Mouse (Mus musculus) cortical plate, adult 2 months (tissue): ENCODE results near the gene Olfr640. TPM values are rescaled to one million over a fixed set of nuclear protein-coding genes. Genes with fewer than 3 reads are reported as not detected.

ENCODE experiments used
- H3K27ac ChIP-seq: fragments of 200-500 bp; 2 replicates; pipeline ENCODE4 v1.5.1; 2012; ENCODE audit warnings: low read length, control low read depth, inconsistent platforms; ENCODE audit not compliant: insufficient read depth
- H3K4me1 ChIP-seq: fragments of 200-500 bp; 2 replicates; pipeline ENCODE4 v1.6.1; 2011; ENCODE audit warnings: low read length; ENCODE audit not compliant: control insufficient read depth, insufficient read depth
- H3K4me3 ChIP-seq: fragments of 200-500 bp; 2 replicates; pipeline ENCODE4 v1.5.1; 2011; ENCODE audit warnings: mild to moderate bottlenecking, low read length, control low read depth; ENCODE audit not compliant: insufficient read depth
- CTCF ChIP-seq: fragments of 200-500 bp; IDR thresholded peaks from 2 replicates; pipeline ENCODE4 v1.5.1; 2011; ENCODE audit warnings: mild to moderate bottlenecking, control low read depth, low read length; ENCODE audit not compliant: insufficient read depth; ENCODE audit errors: extremely low read depth
- POLR2A ChIP-seq: fragments of 200-500 bp; IDR thresholded peaks from 2 replicates; pipeline ENCODE4 v1.6.1; 2011; ENCODE audit warnings: mild to moderate bottlenecking, low read length, control low read depth; ENCODE audit not compliant: insufficient read depth; ENCODE audit errors: extremely low read depth
- polyA plus RNA-seq: library from polyadenylated mRNA; depleted of rRNA; stranded (reverse); fragments of >200 nt; gene quantifications from 2 replicates; pipeline ENCODE4 v1.2.3, GENCODE M21; 2012; rRNA removed

Olfr640 gene
- polyA plus RNA-seq: not detected in 2 replicates

GRCm38 (mm10) chr7:104025473-104025872, at the start of gene Olfr640:
Gene Olfr640, minus strand, starts transcription at chr7:104025573.
- no peak within 1 kb of the TSS for H3K27ac ChIP-seq
- H3K4me3 ChIP-seq: no peak within 1 kb of the TSS
- no peak for TF ChIP-seq CTCF
- no peak for TF ChIP-seq POLR2A
- no peaks in the 10 kb centered on the region for H3K4me1 ChIP-seq

- H3K4me3 ChIP-seq: no peak within 1 kb of the TSS
- no peak for TF ChIP-seq POLR2A
- no peak for TF ChIP-seq CTCF
Measured at GRCm38 (mm10) chr7:104071769-104072168, 46.4 kb upstream of the Olfr640 start, which contains the start of gene Olfr644. Gene Olfr644, minus strand, starts transcription at chr7:104071869.

GRCm38 (mm10) chr7:104061345-104061744, 36.0 kb upstream of the Olfr640 start, which contains the start of gene 4930516K23Rik:
Gene 4930516K23Rik, minus strand, starts transcription at chr7:104061445.
- no peaks in the 10 kb centered on the region for H3K4me1 ChIP-seq
- no peak for TF ChIP-seq CTCF
- TF ChIP-seq POLR2A: no peak
- H3K4me3 ChIP-seq: no peak within 1 kb of the TSS
- H3K27ac ChIP-seq: no peak within 1 kb of the TSS

More at GRCm38 (mm10) chr7:104071769-104072168, 46.4 kb upstream of the Olfr640 start, which contains the start of gene Olfr644:
- H3K4me1 ChIP-seq: no peaks in the 10 kb centered on the region
- H3K27ac ChIP-seq: no peak within 1 kb of the TSS

- H3K27ac ChIP-seq: no peak overlapping the region
- no peak overlapping the region for H3K4me3 ChIP-seq
- H3K4me1 ChIP-seq: no peaks in the 10 kb centered on the region
- TF ChIP-seq POLR2A (no peak), CTCF (no peak)
Measured at GRCm38 (mm10) chr7:104059215-104059614, 33.8 kb upstream of the Olfr640 start.

DNA sequence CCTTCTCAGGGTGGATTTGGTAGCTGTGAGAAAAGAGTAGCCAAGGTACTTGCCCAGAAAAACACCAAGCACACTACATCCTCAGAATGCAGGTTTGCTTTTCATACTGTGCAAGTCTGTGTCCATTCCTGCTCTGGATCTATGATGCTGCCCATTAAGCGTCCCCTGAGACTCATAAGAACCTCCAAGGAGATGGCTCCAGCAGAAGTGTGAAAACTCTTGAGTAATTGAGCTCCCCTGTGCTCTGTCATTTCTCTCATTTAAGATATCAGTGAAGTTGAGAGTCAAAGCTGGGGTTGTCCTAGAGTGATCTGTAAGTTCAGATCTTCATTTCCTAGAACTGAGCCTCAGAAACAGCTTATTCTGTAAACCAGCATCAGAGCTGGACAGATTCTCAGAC, 27.2 kb upstream of the Olfr640 start, which contains the start of gene Olfr642:
Gene Olfr642 (minus strand): TSS at position 101 of the 400 bp plus-strand sequence.
- no peak within 1 kb of the TSS for H3K27ac ChIP-seq
- TF ChIP-seq CTCF (no peak), POLR2A (no peak)
- H3K4me1 ChIP-seq: no peaks in the 10 kb centered on the region
- no peak within 1 kb of the TSS for H3K4me3 ChIP-seq

DNA sequence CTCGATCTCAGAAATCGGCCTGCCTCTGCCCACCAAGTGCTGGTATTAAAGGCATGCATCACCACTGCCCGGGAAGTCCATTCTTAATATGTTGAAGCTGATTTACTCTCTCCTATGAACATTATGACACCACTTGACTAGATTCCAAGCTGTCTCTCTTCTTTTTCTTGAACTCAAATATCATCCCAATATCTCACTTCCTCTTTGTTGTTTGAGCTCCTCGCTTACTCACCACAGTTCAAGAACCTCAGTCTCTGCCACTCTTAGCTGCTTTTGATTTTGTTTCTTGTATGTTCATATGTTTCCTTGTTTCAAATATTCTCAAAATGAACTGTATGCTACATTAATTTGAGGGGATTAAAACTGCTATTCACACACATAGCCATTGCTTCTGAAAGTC, 25.4 kb upstream of the Olfr640 start:
- Histone ChIP-seq H3K4me3 (no peak overlapping the region), H3K27ac (no peak overlapping the region), H3K4me1 (no peaks in the 10 kb centered on the region)
- TF ChIP-seq POLR2A (no peak), CTCF (no peak)

DNA sequence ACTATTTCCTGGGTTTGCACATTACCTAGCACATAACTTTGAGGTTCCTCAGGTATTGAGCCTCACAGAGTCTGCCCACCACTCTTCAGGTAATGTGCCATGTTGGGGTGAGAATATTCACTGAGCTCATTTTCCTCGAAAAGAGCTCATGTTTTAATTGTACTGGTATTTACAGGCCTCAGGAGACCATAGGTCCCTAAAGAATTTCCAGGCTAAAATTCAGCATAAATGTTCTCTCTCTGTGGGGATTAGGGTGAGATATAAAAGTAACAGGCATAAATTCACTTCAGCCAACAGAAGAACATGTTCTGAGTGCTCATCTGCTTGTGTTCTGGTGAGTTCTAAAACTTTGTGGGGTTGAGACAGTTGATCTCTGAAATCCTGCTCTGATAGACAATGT, 9.8 kb upstream of the Olfr640 start, which contains the start of gene Olfr641:
Gene Olfr641 (plus strand): TSS at position 301 of the 400 bp plus-strand sequence.
- Histone ChIP-seq H3K4me3 (no peak within 1 kb of the TSS), H3K4me1 (no peaks in the 10 kb centered on the region), H3K27ac (no peak within 1 kb of the TSS)
- TF ChIP-seq POLR2A (no peak), CTCF (no peak)

GRCm38 (mm10) chr7:104026978-104027377, 1.6 kb upstream of the Olfr640 start:
- Histone ChIP-seq H3K4me3 (no peak overlapping the region), H3K4me1 (no peaks in the 10 kb centered on the region), H3K27ac (no peak overlapping the region)
- TF ChIP-seq POLR2A (no peak), CTCF (no peak)

DNA sequence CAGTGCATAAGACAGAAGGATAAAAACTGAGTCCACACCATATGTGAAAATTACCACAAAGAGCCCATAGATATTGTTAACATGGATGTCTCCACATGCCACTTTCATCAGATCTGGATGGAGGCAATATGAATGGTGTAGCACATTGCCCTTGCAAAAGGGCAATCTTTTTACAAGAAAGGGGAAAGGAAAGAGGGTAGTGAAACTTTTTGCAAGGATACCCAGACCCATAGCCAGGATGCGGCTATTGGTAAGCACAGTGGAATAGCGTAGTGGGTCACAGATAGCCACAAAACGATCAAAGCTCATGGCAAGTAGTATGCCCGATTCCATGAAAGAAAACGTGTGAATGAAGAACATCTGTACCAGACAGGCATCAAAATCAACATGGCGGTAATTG, 3.7 kb downstream of the Olfr640 start:
- no peak overlapping the region for H3K27ac ChIP-seq
- TF ChIP-seq CTCF (no peak), POLR2A (no peak)
- H3K4me1 ChIP-seq: no peaks in the 10 kb centered on the region
- H3K4me3 ChIP-seq: no peak overlapping the region

- Histone ChIP-seq H3K4me1 (no peaks in the 10 kb centered on the region), H3K4me3 (no peak overlapping the region), H3K27ac (no peak overlapping the region)
- TF ChIP-seq CTCF (no peak), POLR2A (no peak)
Measured at GRCm38 (mm10) chr7:104018953-104019352, 6.4 kb downstream of the Olfr640 start.
